Mouse (Mus musculus) v-Abl transformed pro-B cells (cell line): Measurements from ENCODE around the gene Fbxl7.
"Not testable (repeated sequence)": the region's sequence is repeated elsewhere in the genome, so short reads cannot be mapped to it uniquely, and the experiment has no call there.

Experiments used
- in situ Hi-C, 2 experiments: fragments of 400-800 bp; cut with MboI; formaldehyde crosslinking; loops; one replicate each; pipeline ENCODE4 v1.15.1; 2025; ENCODE audit not compliant: unreplicated experiment in 2 of 2

Gene Fbxl7

GRCm38 (mm10) chr15:26816931-26817330 is 78.4 kb downstream of the Fbxl7 start:
- in situ Hi-C loops = no loop called here

GRCm38 (mm10) chr15:26812856-26813255 is 82.5 kb downstream of the Fbxl7 start:
- in situ Hi-C loops = no loop called here

GRCm38 (mm10) chr15:26809569-26809968 is 85.8 kb downstream of the Fbxl7 start:
- in situ Hi-C loops = no loop called here

- in situ Hi-C loops = no loop called here
Measured at GRCm38 (mm10) chr15:26804046-26804445, 91.3 kb downstream of the Fbxl7 start.

GRCm38 (mm10) chr15:26799457-26800021 is 95.8 kb downstream of the Fbxl7 start:
- in situ Hi-C loops = no loop called here

- in situ Hi-C loops = no loop called here
Measured at GRCm38 (mm10) chr15:26795937-26796336, 99.4 kb downstream of the Fbxl7 start.

GRCm38 (mm10) chr15:26795518-26795917 is 99.9 kb downstream of the Fbxl7 start:
- in situ Hi-C loops = no loop called here

- in situ Hi-C loops = no loop called here
Measured at GRCm38 (mm10) chr15:26787148-26787547, 108.2 kb downstream of the Fbxl7 start.

GRCm38 (mm10) chr15:26780557-26780956 is 114.8 kb downstream of the Fbxl7 start:
- in situ Hi-C loops = no loop called here

GRCm38 (mm10) chr15:26779129-26779528 is 116.3 kb downstream of the Fbxl7 start:
- in situ Hi-C loops = no loop called here

- in situ Hi-C loops = no loop called here
Measured at GRCm38 (mm10) chr15:26775720-26776119, 119.7 kb downstream of the Fbxl7 start.

- in situ Hi-C loops = no loop called here
Measured at GRCm38 (mm10) chr15:26774895-26775294, 120.5 kb downstream of the Fbxl7 start.

- in situ Hi-C loops = no loop called here
Measured at GRCm38 (mm10) chr15:26761651-26762050, 133.7 kb downstream of the Fbxl7 start.

- in situ Hi-C loops = no loop called here
Measured at GRCm38 (mm10) chr15:26748484-26748883, 146.9 kb downstream of the Fbxl7 start.

- in situ Hi-C loops = no loop called here
Measured at GRCm38 (mm10) chr15:26732366-26732765, 163.0 kb downstream of the Fbxl7 start.

GRCm38 (mm10) chr15:26730760-26731159 is 164.6 kb downstream of the Fbxl7 start:
- in situ Hi-C loops = no loop called here

- in situ Hi-C loops = not testable (repeated sequence)
Measured at GRCm38 (mm10) chr15:26729341-26729740, 166.0 kb downstream of the Fbxl7 start.

- in situ Hi-C loops = no loop called here
Measured at GRCm38 (mm10) chr15:26718390-26719036, 176.9 kb downstream of the Fbxl7 start.

- in situ Hi-C loops = no loop called here
Measured at GRCm38 (mm10) chr15:26717952-26718351, 177.4 kb downstream of the Fbxl7 start.

GRCm38 (mm10) chr15:26716181-26716580 is 179.2 kb downstream of the Fbxl7 start:
- in situ Hi-C loops = no loop called here

GRCm38 (mm10) chr15:26715635-26716034 is 179.7 kb downstream of the Fbxl7 start:
- in situ Hi-C loops = no loop called here

GRCm38 (mm10) chr15:26712271-26712670 is 183.1 kb downstream of the Fbxl7 start:
- in situ Hi-C loops = no loop called here
